Mouse (Mus musculus) E14TG2a.4 (cell line): ENCODE measurements around the gene Pcdh9.

ENCODE experiments used
- H3K27me3 ChIP-seq: 2 replicates; pipeline ENCODE4 v1.6.1; 2014; ENCODE audit warnings: low read length, control low read depth; ENCODE audit not compliant: insufficient read depth
- H3K36me3 ChIP-seq: 2 replicates; pipeline ENCODE4 v1.6.1; 2014; ENCODE audit warnings: low read length, control low read depth; ENCODE audit not compliant: insufficient read depth
- H3K4me1 ChIP-seq: replicated peaks from 2 replicates; pipeline ENCODE4 v1.6.1; 2014; ENCODE audit warnings: low read depth, low read length, control low read depth
- H3K4me3 ChIP-seq: replicated peaks from 2 replicates; pipeline ENCODE4 v1.5.1; 2014; ENCODE audit warnings: mild to moderate bottlenecking, low read length
- H3K9me3 ChIP-seq: 2 replicates; pipeline ENCODE4 v1.6.1; 2014; ENCODE audit warnings: low read length, control low read depth
- CTCF ChIP-seq: conservative IDR thresholded peaks from 2 replicates; pipeline ENCODE4 v1.5.1; 2014; ENCODE audit warnings: low read length
- NANOG ChIP-seq: IDR thresholded peaks from 2 replicates; pipeline ENCODE4 v1.6.1; 2014; ENCODE audit warnings: borderline replicate concordance, low read length, mixed read lengths
- POU5F1 ChIP-seq: IDR thresholded peaks from 2 replicates; pipeline ENCODE4 v1.6.1; 2014; ENCODE audit warnings: low read length, borderline replicate concordance

Gene Pcdh9

DNA sequence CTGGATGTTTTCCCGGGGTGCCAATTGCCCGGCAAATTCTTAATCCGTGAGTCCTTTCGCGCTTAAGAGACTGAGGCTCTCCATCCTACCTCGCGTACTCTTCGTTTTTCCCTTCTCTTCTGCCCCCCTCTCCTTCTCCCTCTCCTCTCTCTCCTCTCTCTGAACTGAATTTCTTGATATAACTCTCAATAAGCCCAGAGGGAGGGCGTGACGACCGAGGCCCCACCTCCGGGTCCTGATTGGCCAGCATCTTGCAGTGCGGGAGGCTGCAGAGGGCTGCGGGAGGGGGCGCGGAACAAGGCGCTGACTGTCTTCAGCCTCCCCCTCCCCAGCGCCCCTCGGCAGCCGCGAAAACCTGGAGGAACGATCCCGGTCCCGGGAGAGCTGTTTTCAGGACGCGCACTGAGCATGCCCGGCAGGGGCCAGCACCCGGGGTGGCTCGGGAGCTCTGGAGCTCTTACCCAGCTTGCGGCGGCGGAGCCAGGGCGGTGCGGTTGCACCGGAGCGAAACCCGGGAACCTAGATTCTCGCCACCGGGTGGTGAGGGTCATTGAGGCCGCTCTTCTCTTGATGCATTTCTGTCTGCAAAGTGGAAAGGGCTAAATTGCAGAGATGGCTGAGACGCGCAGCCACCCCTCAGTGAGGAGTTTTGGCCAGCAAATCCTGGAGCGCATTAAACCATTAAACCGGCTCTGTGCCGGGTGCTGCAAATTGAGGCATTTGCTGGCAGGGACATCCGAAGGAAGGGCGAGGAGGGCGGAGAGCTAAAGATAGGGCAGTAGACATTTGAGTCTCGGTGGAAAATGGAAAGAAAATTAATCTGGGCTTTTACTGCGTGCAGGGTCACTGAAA is at the start of gene Pcdh9:
Gene Pcdh9, minus strand, starts transcription at position 161 of the 852 bp plus-strand sequence.
- Histone ChIP-seq H3K4me3 (peak within 1 kb of the TSS; percentile 81), H3K4me1 (peaks cover 13% of the 10 kb centered on the region), H3K27me3 (peaks cover 55% of the 10 kb centered on the region), H3K36me3 (no peaks in the 10 kb centered on the region), H3K9me3 (no peaks in the 10 kb centered on the region)
- TF ChIP-seq NANOG = no peak

DNA sequence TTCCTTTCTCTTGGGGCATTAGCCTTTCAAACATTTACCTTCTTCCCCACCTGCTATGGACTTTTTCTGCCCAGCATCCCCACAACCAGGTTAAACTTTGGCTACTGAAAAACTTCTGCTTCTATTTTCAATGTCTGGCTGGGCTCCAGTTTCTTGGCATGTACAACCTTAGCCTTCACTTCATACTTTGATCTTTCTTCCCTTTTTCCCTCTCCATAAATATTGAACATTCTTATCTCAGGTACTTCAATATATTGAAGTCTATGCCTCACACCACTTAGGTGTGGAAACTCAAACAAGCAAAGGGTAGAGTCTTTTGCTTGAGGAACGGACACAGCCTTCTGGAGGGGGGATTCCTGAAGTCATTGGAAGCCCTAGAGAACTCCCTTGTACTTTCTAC is 16.4 kb upstream of the Pcdh9 start:
- TF ChIP-seq NANOG (no peak), CTCF (no peak), POU5F1 (no peak)
- H3K9me3 ChIP-seq = no peaks in the 10 kb centered on the region
- H3K36me3 ChIP-seq = no peaks in the 10 kb centered on the region
- H3K4me3 ChIP-seq = no peak overlapping the region
- no peaks in the 10 kb centered on the region for H3K4me1 ChIP-seq
- H3K27me3 ChIP-seq = no peaks in the 10 kb centered on the region

DNA sequence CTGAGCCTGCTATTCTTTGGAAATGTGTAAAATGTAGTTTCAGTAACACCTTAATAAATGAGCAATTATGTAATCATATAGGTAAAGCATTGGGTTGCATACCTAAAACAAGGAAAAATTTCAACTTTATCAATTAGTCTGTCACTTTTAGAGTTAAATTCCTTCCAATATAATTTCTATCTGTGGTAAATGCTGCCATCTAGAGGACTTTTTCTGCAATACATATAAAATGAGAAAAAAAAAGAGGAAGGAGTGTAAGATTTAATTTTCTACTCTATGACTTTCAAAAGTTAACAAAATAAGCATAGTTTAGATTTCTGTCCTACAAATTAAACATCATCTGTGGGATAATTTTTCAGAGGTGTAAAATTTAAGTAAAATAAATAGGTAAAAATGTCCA is 8.1 kb upstream of the Pcdh9 start:
- TF ChIP-seq NANOG = no peak
- no peak for TF ChIP-seq POU5F1
- peak; percentile 42; the same call in 1 of the 2 replicates for TF ChIP-seq CTCF
- Histone ChIP-seq H3K4me1 (no peaks in the 10 kb centered on the region), H3K36me3 (no peaks in the 10 kb centered on the region), H3K4me3 (no peak overlapping the region), H3K9me3 (no peaks in the 10 kb centered on the region), H3K27me3 (no peaks in the 10 kb centered on the region)

DNA sequence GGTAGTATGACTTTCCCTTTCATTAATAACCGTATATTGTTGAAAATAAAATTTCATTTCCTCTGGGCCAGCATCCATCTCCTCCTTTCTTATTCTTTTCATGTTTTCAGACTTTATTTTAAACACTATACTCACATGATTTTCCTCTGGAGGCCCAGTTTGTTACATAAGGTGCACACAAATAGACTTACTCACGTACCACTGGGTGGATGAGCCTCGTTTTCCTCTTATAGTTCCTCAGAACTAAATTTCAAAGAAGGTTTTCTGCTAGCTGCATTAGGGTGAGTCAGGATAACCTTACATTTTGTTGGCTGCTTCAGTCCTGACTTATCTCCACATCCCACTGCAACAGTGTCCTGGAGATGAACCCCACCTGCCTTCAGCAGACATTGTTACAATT is 4.7 kb upstream of the Pcdh9 start:
- peaks cover 22% of the 10 kb centered on the region for H3K27me3 ChIP-seq
- TF ChIP-seq POU5F1 (no peak), NANOG (no peak), CTCF (no peak)
- H3K4me1 ChIP-seq = peaks cover 9% of the 10 kb centered on the region
- H3K36me3 ChIP-seq = no peaks in the 10 kb centered on the region
- H3K9me3 ChIP-seq = no peaks in the 10 kb centered on the region
- H3K4me3 ChIP-seq = no peak overlapping the region

DNA sequence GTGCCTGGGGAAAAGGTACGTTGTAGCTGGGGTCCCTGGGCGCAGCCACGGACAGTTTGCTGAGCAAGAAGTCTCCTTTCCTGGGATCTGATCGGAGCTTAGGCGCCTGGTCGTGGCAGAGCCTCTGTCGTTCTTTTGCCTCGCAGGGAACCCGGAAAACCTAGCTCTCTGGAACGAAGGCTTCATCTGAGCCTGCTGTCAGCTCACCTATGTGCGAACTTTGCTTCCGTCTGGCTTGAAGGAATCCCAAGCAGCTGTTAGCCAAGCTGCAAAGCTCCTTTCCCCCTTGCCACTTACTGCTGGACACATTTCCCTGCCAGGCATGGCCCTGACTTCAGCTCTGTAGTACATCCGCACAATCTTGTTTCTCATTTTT is 880 bp upstream of the Pcdh9 start:
- peak overlapping the region; percentile 81 for H3K4me3 ChIP-seq
- H3K27me3 ChIP-seq = peaks cover 55% of the 10 kb centered on the region
- H3K9me3 ChIP-seq = no peaks in the 10 kb centered on the region
- no peaks in the 10 kb centered on the region for H3K36me3 ChIP-seq
- peaks cover 13% of the 10 kb centered on the region for H3K4me1 ChIP-seq
- TF ChIP-seq NANOG = no peak
- no peak for TF ChIP-seq POU5F1
- no peak for TF ChIP-seq CTCF

DNA sequence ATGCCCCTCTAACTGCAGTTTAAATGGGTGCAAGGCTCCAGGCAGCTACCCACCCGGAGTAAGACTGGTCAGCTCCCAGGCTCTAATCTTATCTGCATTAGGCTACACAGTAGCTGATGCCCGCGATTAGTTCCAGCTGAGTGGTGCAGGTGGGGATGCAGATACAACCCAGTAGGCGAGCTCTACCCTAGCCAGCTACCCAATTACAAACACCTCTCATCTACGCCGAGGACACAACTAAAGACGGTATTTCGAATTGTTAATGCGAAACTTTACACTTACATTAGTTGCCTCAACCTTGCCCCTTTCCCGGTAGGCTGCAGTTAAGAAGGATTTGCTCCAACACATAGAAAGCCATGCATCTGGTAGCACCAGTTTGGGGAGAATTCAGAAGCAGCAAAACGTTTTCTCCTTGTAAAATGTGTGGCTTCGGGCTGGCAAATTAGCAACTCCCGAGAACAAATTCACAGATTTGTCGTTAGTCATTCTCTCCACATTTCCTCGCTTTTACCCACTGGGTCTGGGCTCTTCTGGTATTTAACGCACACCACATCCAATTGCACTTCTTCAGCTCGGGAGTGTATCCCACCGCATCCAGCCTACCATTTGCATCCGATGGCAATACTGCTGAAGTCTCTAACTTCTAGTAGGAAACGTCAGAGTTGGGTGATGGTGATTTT is 500 bp downstream of the Pcdh9 start:
- H3K4me3 ChIP-seq = peak overlapping the region; percentile 81
- no peaks in the 10 kb centered on the region for H3K9me3 ChIP-seq
- H3K27me3 ChIP-seq = peaks cover 55% of the 10 kb centered on the region
- peaks cover 13% of the 10 kb centered on the region for H3K4me1 ChIP-seq
- no peaks in the 10 kb centered on the region for H3K36me3 ChIP-seq
- no peak for TF ChIP-seq NANOG
- TF ChIP-seq CTCF = no peak
- TF ChIP-seq POU5F1 = no peak

DNA sequence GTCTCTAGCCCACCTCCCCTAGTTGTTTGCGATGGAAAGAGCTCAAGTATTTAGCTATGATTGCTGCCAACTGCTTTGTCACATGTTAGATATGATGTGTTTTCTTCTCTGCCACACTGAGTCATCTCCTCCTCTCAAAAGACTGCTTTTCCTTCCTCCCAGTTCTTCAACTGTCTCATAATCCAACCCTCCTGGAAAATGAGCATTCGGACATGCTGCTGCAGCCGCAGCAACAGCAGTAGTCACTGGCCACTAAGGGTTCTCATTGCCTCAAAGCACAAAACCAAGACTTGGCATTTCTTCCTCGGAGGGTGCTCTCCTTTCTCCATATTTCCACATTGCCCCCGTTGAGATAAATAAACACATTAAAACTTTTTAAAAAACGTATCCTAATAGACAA is 1.2 kb downstream of the Pcdh9 start:
- no peaks in the 10 kb centered on the region for H3K9me3 ChIP-seq

DNA sequence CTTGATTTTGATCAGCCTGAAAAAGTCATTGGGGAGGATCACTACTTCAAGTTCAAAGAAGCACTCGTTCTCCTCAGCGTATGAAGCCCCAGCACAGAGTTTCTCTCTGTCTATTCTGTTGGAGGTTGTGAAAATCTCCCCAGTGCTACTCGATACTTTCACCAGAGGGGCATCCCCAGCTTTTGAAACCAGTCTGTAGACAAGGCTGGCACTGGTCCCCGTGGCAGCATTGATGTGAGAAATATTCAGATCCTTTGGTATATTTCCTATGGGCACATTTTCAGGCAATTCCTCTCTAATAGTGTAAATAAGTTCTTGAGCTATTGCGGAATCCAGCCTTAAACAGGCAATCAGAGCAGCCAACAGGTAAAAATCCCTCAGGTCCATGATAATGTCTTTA is 2.1 kb downstream of the Pcdh9 start:
- Histone ChIP-seq H3K4me3 (no peak overlapping the region), H3K27me3 (peaks cover 55% of the 10 kb centered on the region), H3K4me1 (peaks cover 13% of the 10 kb centered on the region), H3K9me3 (no peaks in the 10 kb centered on the region), H3K36me3 (no peaks in the 10 kb centered on the region)
- no peak for TF ChIP-seq CTCF
- TF ChIP-seq POU5F1 = no peak
- TF ChIP-seq NANOG = no peak

More for the DNA sequence above, 1.2 kb downstream of the Pcdh9 start:
- Histone ChIP-seq H3K27me3 (peaks cover 55% of the 10 kb centered on the region), H3K4me3 (no peak overlapping the region), H3K4me1 (peaks cover 13% of the 10 kb centered on the region), H3K36me3 (no peaks in the 10 kb centered on the region)
- TF ChIP-seq NANOG (no peak), CTCF (no peak), POU5F1 (no peak)

DNA sequence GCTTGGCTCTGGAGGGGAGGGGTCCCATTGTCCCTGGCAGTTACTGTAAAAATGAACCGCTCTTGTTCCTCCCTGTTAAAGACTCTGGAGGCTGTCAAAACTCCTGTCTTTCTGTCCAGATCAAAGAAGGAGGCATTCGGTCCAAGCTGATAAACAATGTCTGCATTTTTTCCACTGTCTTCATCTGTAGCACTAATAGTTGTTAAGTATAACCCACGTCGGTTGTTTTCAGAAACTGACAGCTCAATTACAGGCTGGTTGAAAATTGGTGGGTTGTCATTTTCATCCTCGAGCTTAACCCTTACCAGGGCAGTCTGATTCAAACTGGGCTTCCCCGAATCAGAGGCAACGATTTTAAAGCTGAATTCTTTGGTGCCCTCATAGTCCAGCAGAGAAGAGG is 3.4 kb downstream of the Pcdh9 start:
- H3K27me3 ChIP-seq = peaks cover 48% of the 10 kb centered on the region
- TF ChIP-seq CTCF (no peak), POU5F1 (no peak), NANOG (no peak)
- H3K36me3 ChIP-seq = no peaks in the 10 kb centered on the region
- peaks cover 13% of the 10 kb centered on the region for H3K4me1 ChIP-seq
- H3K4me3 ChIP-seq = no peak overlapping the region
- H3K9me3 ChIP-seq = no peaks in the 10 kb centered on the region
